Mouse (Mus musculus): Measurements from ENCODE around the gene Spo11. TPM values are rescaled to one million over a fixed set of nuclear protein-coding genes. Genes with fewer than 3 reads are reported as not detected.

Spo11 gene
- polyA plus RNA-seq, 1 experiment: 0.70 TPM

DNA sequence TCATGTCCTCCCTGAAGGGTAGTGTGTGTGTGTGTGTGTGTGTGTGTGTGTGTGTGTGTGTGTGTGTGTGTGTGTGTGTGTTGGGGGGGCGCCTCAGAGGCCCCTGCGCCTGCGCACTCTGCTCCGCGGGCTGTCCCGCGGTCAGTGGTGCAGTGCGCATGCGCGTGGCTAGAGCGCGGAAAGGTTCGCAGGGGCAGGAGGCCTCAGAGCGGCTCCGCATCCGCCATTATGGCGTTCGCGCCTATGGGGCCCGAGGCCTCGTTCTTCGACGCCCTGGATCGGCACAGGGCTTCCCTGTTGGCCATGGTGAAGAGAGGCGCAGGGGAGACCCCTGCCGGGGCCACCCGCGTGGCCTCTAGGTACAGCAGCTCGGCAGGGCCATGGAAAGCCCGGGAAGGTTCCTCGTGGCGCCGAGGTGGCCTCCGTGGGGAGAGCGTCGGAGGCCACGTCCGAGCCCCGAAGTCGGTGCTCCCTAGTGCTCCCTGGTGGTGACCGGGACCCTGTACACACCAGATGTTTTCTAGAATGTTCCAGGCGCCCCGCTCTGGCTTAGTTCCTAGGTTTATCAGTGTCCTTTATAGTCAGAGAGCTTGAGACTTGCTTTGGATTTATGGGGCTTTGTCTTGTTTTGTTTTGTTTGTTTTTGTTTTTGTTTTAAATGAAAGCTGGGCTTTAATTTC, 2.3 kb downstream of the Spo11 start:
- 93% methylated on average over 41 of the region's 43 CpGs for WGBS
- no peak overlapping the region for H3K4me3 ChIP-seq (replicated peaks; ENCODE audit: control insufficient read depth, low read depth, low read length)
- no peak overlapping the region for H3K27ac ChIP-seq (ENCODE audit: control insufficient read depth, insufficient read depth, low read depth, low read length, poor library complexity)
- peaks cover 1% of the 10 kb centered on the region; the same call in 1 of the 2 replicates for H3K4me1 ChIP-seq (ENCODE audit: control insufficient read depth, insufficient read depth, low read length)
- TF ChIP-seq CTCF (IDR thresholded peaks at IDR 0.05; ENCODE audit: control insufficient read depth, insufficient read depth, low read length) (no peak), POLR2A (IDR thresholded peaks at IDR 0.05; ENCODE audit: borderline replicate concordance, control insufficient read depth, low read depth, low read length) (no peak)

DNA sequence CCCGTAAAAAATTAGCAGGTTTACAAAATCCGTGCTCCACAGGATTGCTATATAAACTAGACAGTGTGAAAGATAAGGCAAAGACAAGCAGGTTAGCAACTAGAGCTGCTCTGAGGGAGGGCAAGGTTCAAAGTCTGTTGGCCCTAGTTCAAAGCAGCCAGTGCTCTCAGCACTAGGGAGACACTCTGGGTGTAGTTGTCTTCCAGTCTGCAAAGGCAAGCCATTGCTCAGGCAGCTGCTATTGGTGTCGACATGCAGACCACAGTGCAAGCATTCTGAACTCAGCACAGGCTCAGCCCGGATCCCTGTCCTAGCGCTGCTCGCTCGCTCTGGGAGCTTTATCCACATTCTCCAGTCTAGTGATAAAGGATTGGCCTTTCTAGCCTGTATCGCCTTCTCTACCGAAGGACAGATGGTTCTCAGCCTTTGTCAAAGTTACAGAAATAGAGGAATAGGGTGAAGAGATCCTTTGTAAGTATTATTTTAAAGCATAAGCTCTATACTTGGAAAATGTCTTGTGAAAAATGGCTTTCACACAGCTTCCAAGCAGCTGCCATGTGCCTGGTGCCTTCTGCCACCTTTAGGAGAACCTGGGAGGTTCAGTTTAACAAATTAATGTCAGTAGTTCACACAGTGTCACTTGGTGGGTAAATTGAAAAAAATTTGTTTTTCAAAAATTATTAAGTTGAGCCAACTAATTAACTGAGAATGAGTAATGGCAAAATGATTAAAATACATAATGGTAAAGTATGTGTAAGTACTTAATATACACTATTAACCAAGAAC, 5.5 kb downstream of the Spo11 start:
- Histone ChIP-seq H3K27ac (ENCODE audit: control insufficient read depth, insufficient read depth, low read depth, low read length, poor library complexity) (no peak overlapping the region), H3K4me1 (ENCODE audit: control insufficient read depth, insufficient read depth, low read length) (peaks cover 1% of the 10 kb centered on the region; the same call in 1 of the 2 replicates), H3K4me3 (replicated peaks; ENCODE audit: control insufficient read depth, low read depth, low read length) (no peak overlapping the region)
- no peak for TF ChIP-seq POLR2A (IDR thresholded peaks at IDR 0.05; ENCODE audit: borderline replicate concordance, control insufficient read depth, low read depth, low read length)
- no peak for TF ChIP-seq CTCF (IDR thresholded peaks at IDR 0.05; ENCODE audit: control insufficient read depth, insufficient read depth, low read length)
- 87% methylated on average over 9 of the region's 9 CpGs for WGBS

DNA sequence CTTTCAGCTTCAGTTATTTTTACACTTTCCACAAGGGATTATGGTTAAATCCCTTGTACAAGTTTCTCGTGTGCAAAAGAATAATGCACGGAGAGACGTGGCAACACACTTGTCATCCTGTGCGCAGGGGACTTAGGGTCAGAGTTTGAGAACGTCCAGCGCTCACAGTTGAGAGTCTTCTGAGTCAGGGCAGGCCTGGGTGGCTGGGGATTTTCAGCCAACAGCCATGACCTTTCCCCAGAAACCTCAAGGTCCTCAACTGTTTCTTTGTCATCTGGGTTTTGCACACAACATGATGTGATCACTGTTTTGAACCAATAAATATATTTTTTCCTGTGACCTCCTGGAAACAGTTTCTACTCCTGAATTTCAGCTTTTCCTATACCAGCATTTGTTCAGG, 12.7 kb downstream of the Spo11 start:
- Histone ChIP-seq H3K4me3 (replicated peaks; ENCODE audit: control insufficient read depth, low read depth, low read length) (no peak overlapping the region), H3K4me1 (ENCODE audit: control insufficient read depth, insufficient read depth, low read length) (no peaks in the 10 kb centered on the region), H3K27ac (ENCODE audit: control insufficient read depth, insufficient read depth, low read depth, low read length, poor library complexity) (no peak overlapping the region)
- no peak for TF ChIP-seq CTCF (IDR thresholded peaks at IDR 0.05; ENCODE audit: control insufficient read depth, insufficient read depth, low read length)
- no peak for TF ChIP-seq POLR2A (IDR thresholded peaks at IDR 0.05; ENCODE audit: borderline replicate concordance, control insufficient read depth, low read depth, low read length)
- WGBS: 87% methylated on average over 6 of the region's 6 CpGs

DNA sequence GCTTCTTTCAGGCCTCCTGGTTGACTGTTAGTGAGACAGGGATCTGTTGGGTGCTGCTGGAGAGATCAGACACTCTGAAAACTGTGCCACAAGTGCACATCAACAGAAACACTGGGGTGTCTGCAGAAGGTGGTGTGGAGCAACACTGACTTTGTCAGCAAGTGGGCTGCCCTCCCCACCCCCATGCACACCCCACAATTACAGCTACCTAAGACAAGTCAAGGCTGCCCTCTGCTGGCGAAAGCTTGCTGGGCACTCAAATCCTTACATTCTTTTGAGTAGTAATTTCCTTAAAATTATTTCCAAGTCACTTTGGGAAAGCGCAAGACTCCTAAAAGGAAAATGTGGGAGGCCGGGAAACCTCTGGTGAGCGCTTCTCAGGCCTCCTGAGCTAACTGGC, 18.7 kb downstream of the Spo11 start:
- peaks cover 3% of the 10 kb centered on the region; the same call in 1 of the 2 replicates for H3K4me1 ChIP-seq (ENCODE audit: control insufficient read depth, insufficient read depth, low read length)
- TF ChIP-seq POLR2A (IDR thresholded peaks at IDR 0.05; ENCODE audit: borderline replicate concordance, control insufficient read depth, low read depth, low read length): no peak
- peak; percentile 76 for TF ChIP-seq CTCF (IDR thresholded peaks at IDR 0.05; ENCODE audit: control insufficient read depth, insufficient read depth, low read length)
- H3K4me3 ChIP-seq (replicated peaks; ENCODE audit: control insufficient read depth, low read depth, low read length): no peak overlapping the region
- H3K27ac ChIP-seq (ENCODE audit: control insufficient read depth, insufficient read depth, low read depth, low read length, poor library complexity): no peak overlapping the region
- 12% methylated on average over 4 of the region's 4 CpGs for WGBS

DNA sequence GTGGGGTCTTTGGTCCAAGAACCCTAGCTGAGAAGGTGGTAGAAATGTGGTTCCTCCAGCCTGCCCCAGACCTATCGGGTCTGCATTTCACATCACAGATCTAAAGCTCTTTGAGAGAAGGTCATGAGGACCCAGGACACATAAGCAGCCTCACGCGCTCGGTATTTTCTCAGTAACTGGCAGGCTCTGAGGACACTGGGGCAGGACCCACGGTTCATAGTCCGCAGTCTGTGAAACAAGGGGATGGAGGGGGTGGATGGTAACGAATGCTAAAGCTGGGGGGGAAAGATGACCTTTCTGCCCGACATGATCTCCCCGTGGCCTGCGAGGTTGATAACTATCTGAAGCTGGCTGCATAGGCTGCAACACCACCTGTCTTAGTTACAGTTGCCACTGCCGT, 20.2 kb downstream of the Spo11 start:
- peaks cover 4% of the 10 kb centered on the region; the same call in 1 of the 2 replicates for H3K4me1 ChIP-seq (ENCODE audit: control insufficient read depth, insufficient read depth, low read length)
- TF ChIP-seq POLR2A (IDR thresholded peaks at IDR 0.05; ENCODE audit: borderline replicate concordance, control insufficient read depth, low read depth, low read length) (no peak), CTCF (IDR thresholded peaks at IDR 0.05; ENCODE audit: control insufficient read depth, insufficient read depth, low read length) (no peak)
- no peak overlapping the region for H3K27ac ChIP-seq (ENCODE audit: control insufficient read depth, insufficient read depth, low read depth, low read length, poor library complexity)
- H3K4me3 ChIP-seq (replicated peaks; ENCODE audit: control insufficient read depth, low read depth, low read length): no peak overlapping the region
- WGBS: 78% methylated on average over 11 of the region's 11 CpGs

- Histone ChIP-seq H3K27ac (ENCODE audit: control insufficient read depth, insufficient read depth, low read depth, low read length, poor library complexity) (no peak overlapping the region), H3K4me3 (replicated peaks; ENCODE audit: control insufficient read depth, low read depth, low read length) (no peak overlapping the region), H3K4me1 (ENCODE audit: control insufficient read depth, insufficient read depth, low read length) (peaks cover 4% of the 10 kb centered on the region; the same call in 1 of the 2 replicates)
- TF ChIP-seq POLR2A (IDR thresholded peaks at IDR 0.05; ENCODE audit: borderline replicate concordance, control insufficient read depth, low read depth, low read length) (no peak), CTCF (IDR thresholded peaks at IDR 0.05; ENCODE audit: control insufficient read depth, insufficient read depth, low read length) (no peak)
- WGBS: 78% methylated on average over 7 of the region's 7 CpGs
Measured at GRCm38 (mm10) chr2:172998478-172998877, 21.0 kb downstream of the Spo11 start.

DNA sequence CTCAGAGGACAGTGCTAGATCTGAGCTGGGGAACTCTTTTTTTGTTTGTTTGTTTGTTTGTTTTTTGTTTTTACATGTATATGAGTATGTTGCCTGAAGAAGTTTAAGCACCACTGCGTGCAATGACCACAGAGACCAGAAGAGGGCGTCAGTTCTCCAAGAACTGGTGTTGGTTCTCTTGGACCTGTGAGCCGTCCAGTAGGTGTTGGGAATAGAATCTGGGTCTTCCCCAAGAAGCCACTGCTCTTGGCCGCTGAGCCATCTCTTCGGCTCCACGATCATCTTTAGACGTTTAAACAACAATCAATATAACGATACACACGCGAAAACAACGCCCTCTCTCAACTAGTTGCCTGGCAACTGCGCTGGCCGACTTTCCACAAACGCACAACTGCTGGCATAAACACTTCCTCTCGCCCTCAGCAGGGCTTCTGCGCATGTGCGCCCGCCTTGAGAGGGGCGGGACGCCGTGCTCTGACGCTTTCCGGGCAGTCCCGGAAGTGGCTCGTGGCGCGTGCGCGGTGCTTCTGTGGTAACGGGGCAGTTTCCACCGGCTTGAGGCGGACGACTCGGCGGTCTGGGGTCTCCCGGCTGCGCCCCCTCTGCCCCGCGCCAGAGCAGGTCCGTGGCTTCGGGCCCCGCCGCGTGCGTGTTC, 22.3 kb downstream of the Spo11 start, which contains the start of gene Rae1:
Gene Rae1, plus strand, starts transcription at position 488 of the 655 bp plus-strand sequence.
- TF ChIP-seq CTCF (IDR thresholded peaks at IDR 0.05; ENCODE audit: control insufficient read depth, insufficient read depth, low read length): peak; percentile 79
- peak; percentile 69; the same call in 1 of the 2 replicates for TF ChIP-seq POLR2A (IDR thresholded peaks at IDR 0.05; ENCODE audit: borderline replicate concordance, control insufficient read depth, low read depth, low read length)
- WGBS: under 1% methylated on average over 45 of the region's 45 CpGs
- peak within 1 kb of the TSS; percentile 94 for H3K27ac ChIP-seq (ENCODE audit: control insufficient read depth, insufficient read depth, low read depth, low read length, poor library complexity)

DNA sequence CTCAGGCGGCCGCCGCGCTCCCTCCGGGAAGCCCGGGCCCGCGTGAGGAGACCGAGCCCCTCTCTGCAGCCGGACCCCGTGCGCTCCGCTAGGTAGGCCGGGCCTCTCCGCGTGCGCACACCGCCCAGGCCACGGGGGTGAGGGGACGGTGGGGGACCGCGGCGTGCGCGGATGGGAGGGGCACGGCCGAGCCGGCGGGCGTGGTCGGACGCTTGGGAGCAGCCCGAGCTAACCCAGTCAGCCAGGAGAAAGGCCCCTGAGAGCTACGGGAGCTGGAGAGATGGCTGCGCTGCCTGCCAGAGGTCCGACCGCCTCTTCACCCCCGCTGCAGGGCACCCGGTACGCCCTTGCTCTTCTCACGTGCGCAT, 22.8 kb downstream of the Spo11 start:
- Histone ChIP-seq H3K27ac (ENCODE audit: control insufficient read depth, insufficient read depth, low read depth, low read length, poor library complexity) (peak overlapping the region; percentile 94), H3K4me1 (ENCODE audit: control insufficient read depth, insufficient read depth, low read length) (peaks cover 4% of the 10 kb centered on the region; the same call in 1 of the 2 replicates), H3K4me3 (replicated peaks; ENCODE audit: control insufficient read depth, low read depth, low read length) (peak overlapping the region; percentile 92)
- TF ChIP-seq CTCF (IDR thresholded peaks at IDR 0.05; ENCODE audit: control insufficient read depth, insufficient read depth, low read length): no peak
- peak; percentile 61; the same call in 1 of the 2 replicates for TF ChIP-seq POLR2A (IDR thresholded peaks at IDR 0.05; ENCODE audit: borderline replicate concordance, control insufficient read depth, low read depth, low read length)
- WGBS: under 1% methylated on average over 42 of the region's 42 CpGs

More for the DNA sequence above, 22.3 kb downstream of the Spo11 start, which contains the start of gene Rae1:
- H3K4me3 ChIP-seq (replicated peaks; ENCODE audit: control insufficient read depth, low read depth, low read length): peak within 1 kb of the TSS; percentile 92
- peaks cover 4% of the 10 kb centered on the region; the same call in 1 of the 2 replicates for H3K4me1 ChIP-seq (ENCODE audit: control insufficient read depth, insufficient read depth, low read length)
